Mouse (Mus musculus): Measurements from ENCODE around the gene Mphosph9. TPM values are rescaled to one million over a fixed set of nuclear protein-coding genes. Genes with fewer than 3 reads are reported as not detected.
"Not testable (repeated sequence)": the region's sequence is repeated elsewhere in the genome, so short reads cannot be mapped to it uniquely, and the experiment has no call there.

Gene Mphosph9
- total RNA-seq, 2 experiments from 2014 or later = 17.9 to 26.7 TPM

GRCm38 (mm10) chr5:124349196-124349595, 21.4 kb upstream of the Mphosph9 start:
- intact Hi-C loops (cut with DNase I) = no loop called here
- DNase-seq = peak; percentile 78

- intact Hi-C loops (cut with DNase I) = no loop called here
- DNase-seq = no peak
These were observed 15.1 kb upstream of the Mphosph9 start for GRCm38 (mm10) chr5:124342897-124343296.

- intact Hi-C loops (cut with DNase I) = not testable (repeated sequence)
- peak; percentile 36 for DNase-seq
These were observed 14.1 kb upstream of the Mphosph9 start for GRCm38 (mm10) chr5:124341753-124342339.

- DNase-seq = no peak
- intact Hi-C loops (cut with DNase I) = no loop called here
These were observed 11.0 kb upstream of the Mphosph9 start for GRCm38 (mm10) chr5:124338791-124339190.

DNA sequence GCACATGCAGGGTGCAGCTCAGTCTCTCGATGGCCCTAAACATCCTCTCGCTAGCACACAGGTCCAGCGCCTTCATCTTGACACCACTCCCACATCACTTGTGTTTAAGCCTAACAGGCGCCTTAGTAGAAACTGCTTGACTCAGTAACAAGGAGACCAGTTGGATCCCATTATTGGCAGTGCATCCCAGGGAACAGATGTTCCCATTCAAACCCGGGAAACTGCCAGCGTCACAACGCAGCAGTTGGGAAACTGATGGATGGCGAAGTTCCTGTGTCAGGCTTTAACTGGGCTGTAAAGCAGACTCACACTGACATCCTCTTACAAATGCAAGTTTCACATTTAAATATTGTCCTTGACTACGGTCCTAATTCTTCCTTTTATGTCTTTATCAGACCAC, 10.1 kb upstream of the Mphosph9 start:
- DNase-seq = peak; percentile 62
- intact Hi-C loops (cut with DNase I) = no loop called here

DNA sequence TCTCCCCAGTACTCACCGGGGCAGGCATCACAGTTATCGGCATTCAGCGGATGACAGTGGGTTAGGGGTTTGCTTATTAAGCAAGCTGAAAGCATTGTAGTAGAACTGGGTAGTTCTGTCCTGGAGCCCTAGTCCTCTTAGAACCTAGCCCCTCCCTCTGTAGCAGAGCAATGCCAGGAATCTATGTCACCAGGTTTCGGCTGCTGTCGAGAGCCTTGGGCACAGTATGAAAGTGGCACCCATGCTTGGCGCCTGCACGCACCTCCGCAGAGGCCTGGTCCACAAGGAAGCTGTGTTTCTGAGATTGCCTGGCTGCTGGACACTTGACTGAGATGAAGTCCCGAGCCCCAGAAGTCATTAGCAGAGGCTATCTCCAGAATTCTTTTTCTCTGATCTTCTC, 9.3 kb upstream of the Mphosph9 start:
- DNase-seq = no peak
- intact Hi-C loops (cut with DNase I) = no loop called here

- peak; percentile 90 for DNase-seq
- intact Hi-C loops (cut with DNase I) = no loop called here
These were observed 6.6 kb upstream of the Mphosph9 start for GRCm38 (mm10) chr5:124334392-124334791.

DNA sequence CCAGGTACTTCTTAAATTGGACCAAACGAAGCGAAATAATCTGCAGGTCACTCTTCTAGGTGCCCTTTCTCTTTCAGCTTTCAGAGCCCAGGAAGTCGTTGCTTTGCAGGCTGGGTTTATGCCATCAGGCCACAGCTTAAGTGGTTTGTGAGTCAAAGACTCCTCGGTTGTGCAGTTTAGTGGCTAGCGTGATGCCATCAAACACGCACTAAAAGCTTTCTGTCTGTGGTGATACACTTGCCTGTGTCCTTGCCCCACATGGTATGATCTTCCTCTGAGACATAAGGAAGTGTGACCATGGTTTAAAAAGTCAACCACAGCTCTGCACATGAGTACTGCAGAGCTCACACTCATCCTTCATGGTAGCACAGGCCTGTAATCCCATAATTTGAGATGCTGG, 2.3 kb upstream of the Mphosph9 start:
- no peak for DNase-seq
- intact Hi-C loops (cut with DNase I) = no loop called here

DNA sequence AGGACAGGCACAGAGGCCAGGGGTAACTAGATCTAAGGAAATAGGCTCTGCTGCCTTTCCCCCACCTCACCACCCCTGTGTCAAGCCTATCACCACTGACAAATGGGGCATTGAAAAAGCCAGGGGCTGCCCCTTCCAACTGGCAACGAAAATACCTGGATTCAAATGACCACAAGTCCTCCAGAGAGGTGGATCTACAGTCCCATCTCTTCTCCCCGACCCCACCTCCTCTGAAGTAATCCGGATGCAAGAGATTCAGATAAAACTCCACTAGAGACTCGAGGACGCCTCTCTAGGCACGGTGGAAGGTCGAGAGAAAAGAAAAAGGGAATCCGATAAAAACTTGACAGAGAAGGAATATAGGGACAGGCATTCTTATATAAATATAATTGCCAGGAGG, 943 bp downstream of the Mphosph9 start:
- intact Hi-C loops (cut with DNase I) = no loop called here
- DNase-seq = no peak

GRCm38 (mm10) chr5:124317648-124318047, 10.1 kb downstream of the Mphosph9 start:
- no peak for DNase-seq
- intact Hi-C loops (cut with DNase I) = no loop called here

GRCm38 (mm10) chr5:124315941-124316340, 11.8 kb downstream of the Mphosph9 start:
- DNase-seq = peak; percentile 52
- intact Hi-C loops (cut with DNase I) = no loop called here

DNA sequence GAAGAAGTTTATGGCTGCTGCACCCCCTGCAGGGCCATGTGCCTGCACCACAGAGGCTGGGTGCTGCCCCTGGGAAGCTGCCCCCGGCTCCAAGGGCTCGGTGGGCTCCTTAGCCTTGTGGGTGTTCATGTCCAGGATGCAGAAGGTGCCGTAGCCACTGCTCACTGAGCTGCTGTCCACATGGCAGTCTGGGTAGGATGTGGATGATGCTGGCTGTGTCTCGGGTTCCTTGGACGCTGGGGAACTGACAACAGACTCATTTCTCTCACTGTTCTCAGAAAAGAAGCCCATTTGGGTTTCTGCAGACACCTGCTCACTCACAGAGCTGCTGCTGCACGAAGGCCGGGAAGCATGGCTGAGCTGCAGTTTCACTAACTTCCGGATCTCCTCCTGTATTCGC, 12.3 kb downstream of the Mphosph9 start:
- no peak for DNase-seq
- intact Hi-C loops (cut with DNase I) = no loop called here

GRCm38 (mm10) chr5:124310091-124310490, 17.7 kb downstream of the Mphosph9 start:
- intact Hi-C loops (cut with DNase I) = no loop called here

GRCm38 (mm10) chr5:124309155-124309554, 18.6 kb downstream of the Mphosph9 start:
- intact Hi-C loops (cut with DNase I) = no loop called here
- no peak for DNase-seq

More at GRCm38 (mm10) chr5:124310091-124310490, 17.7 kb downstream of the Mphosph9 start:
- DNase-seq = no peak

DNA sequence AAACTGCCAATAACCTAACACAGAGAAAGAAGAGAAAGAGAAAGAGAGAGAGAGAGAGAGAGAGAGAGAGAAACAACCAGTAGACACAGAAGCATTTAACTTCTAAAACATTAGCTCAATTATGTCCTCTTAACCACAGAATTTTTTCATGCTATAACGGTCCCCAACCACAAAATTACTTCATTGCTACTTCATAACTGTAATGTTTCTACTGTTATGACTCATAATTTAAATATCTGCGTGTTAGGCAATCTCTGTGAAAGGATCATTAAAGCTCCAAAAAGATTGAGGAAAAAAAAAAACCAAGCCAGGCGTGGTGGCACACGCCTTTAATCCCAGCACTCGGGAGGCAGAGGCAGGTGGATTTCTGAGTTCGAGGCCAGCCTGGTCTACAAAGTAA, 24.9 kb downstream of the Mphosph9 start:
- intact Hi-C loops (cut with DNase I); DNase-seq: not testable (repeated sequence)

DNA sequence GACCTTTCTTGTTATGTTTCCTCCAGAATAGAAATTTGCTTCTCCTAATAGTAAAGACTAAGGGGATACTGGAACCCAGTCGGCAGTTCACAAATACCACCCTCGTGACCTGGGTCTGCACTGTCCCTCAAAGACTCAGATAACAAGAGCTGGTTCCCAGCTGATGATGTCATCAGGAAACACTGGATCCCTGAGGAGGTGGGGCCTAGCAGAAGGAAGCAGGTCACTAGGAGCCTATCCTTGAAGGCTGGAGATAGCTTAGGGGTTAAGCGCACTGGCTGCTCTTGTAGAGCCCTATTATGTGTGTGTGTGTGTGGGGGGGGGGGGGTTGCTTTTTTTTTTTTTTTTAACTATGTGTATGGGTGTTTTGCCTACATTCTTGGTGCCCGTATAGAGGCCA, 27.6 kb downstream of the Mphosph9 start:
- intact Hi-C loops (cut with DNase I) = no loop called here
- DNase-seq = no peak

DNA sequence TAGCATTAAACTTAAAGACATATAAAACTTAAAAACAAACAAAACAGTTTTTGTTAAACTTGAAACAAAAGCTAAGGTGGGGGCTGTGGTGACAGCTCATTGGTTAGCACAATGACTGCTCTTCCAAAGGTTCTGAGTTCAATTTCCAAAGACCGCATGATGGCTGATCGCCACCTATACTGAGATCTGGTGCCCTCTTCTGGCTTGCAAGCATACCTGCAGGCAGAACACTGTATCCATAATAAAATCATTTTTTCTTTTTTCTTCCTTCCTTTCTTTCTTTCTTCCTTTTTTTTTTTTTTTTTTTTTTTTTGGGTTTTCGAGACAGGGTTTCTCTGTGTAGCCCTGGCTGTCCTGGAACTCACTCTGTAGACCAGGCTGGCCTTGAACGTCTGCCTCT, 28.5 kb downstream of the Mphosph9 start:
- DNase-seq; intact Hi-C loops (cut with DNase I): not testable (repeated sequence)

GRCm38 (mm10) chr5:124296475-124296874, 31.3 kb downstream of the Mphosph9 start:
- no peak for DNase-seq
- intact Hi-C loops (cut with DNase I) = no loop called here

DNA sequence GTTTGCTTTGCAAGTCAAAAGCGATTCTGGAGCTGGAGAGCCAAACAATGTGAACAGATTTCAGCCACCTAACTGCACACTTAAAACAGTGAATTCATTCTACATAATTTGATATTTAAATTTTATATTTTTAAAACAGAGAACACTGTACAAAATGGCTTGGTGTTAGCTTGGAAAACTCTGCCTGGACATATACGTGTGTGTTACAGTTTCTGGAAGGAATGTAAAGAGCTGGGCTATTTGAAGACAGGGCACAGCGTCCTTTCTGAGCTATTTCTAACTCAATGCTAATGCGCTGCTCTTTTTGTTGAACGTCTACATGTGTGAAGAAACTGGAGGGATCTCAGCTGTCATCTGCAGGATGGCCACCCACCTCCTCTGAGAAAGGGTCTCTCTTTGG, 33.8 kb downstream of the Mphosph9 start:
- no peak for DNase-seq
- intact Hi-C loops (cut with DNase I) = no loop called here

GRCm38 (mm10) chr5:124290216-124290615, 37.6 kb downstream of the Mphosph9 start:
- intact Hi-C loops (cut with DNase I) = no loop called here
- no peak for DNase-seq

GRCm38 (mm10) chr5:124287616-124288247, 40.0 kb downstream of the Mphosph9 start:
- DNase-seq = no peak
- intact Hi-C loops (cut with DNase I) = no loop called here

DNA sequence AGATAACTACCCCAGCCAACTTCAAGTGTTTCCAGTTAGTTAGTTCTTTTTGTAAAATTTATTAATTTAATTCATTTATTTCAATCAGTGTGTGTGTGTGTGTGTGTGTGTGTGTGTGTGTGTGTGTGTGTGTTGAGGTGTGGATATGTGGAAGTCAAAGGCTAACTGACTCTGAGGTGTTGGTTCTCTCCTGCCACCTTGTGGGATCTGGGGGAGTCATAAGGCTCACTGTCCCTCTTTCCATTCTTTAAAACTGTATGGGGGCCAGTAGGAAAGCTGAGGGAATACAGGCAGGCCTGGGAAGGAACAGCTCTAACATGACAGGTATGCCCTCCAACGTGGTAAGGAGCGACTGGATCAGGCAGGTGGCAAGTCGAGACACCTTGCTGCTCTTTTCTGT, 43.4 kb downstream of the Mphosph9 start:
- peak; percentile 4 for DNase-seq
- intact Hi-C loops (cut with DNase I) = no loop called here

GRCm38 (mm10) chr5:124282854-124283253, 44.9 kb downstream of the Mphosph9 start:
- DNase-seq = no peak
- intact Hi-C loops (cut with DNase I) = no loop called here

Measured in left cerebral cortex, postnatal 4 days (tissue).